Comparison of ENCODE assay signal across 11 mouse cellular contexts in genomic region chr9:36964230-36964629, GRCm38 (mm10).
A peak's percentile ranks its signal among the peaks of the same experiment; 100 is the strongest.
DNase-seq lines count a peak whose midpoint lies in the region; ATAC-seq and TF ChIP-seq lines count a peak whose summit lies in the region.
"Had no signal": no experiment of that assay in that cellular context is flagged by ENCODE, and none has a peak within 500 bp of the region (broad histone marks: within the 10 kb centered on the region; RNA-seq: fewer than 3 reads in every experiment).

No protein-coding gene starts in this region.

- H3K9me3 ChIP-seq in forebrain, embryonic 11.5 days (ENCODE audit: control insufficient read depth, low read length): no peaks in the 10 kb centered on the region
- no peaks in the 10 kb centered on the region for H3K9me3 ChIP-seq in forebrain, embryonic 15.5 days
- H3K9me3 ChIP-seq in midbrain, embryonic 10.5 days (replicated peaks): no peaks in the 10 kb centered on the region
- H3K9me3 ChIP-seq in midbrain, postnatal 0 days (ENCODE audit: low read length): no peaks in the 10 kb centered on the region
- H3K9me3 ChIP-seq in limb, embryonic 14.5 days (ENCODE audit: control insufficient read depth, low read length): no peaks in the 10 kb centered on the region
- H3K9me3 ChIP-seq: heart, embryonic 12.5 days had no signal

- H3K27ac ChIP-seq in forebrain, embryonic 11.5 days (ENCODE audit: low read depth, low read length): peak overlapping the region; percentile 0; the same call in 1 of the 2 replicates
- no peak overlapping the region for H3K27ac ChIP-seq in forebrain, embryonic 15.5 days (replicated peaks)
- peak overlapping the region; percentile 84 for H3K27ac ChIP-seq in midbrain, embryonic 10.5 days (replicated peaks)
- no peak overlapping the region for H3K27ac ChIP-seq in midbrain, postnatal 0 days (ENCODE audit: low read depth, low read length)
- no peak overlapping the region for H3K27ac ChIP-seq in limb, embryonic 14.5 days (replicated peaks; ENCODE audit: low read depth, low read length)
- H3K27ac ChIP-seq: liver, embryonic 14.5 days had no signal

- H3K9ac ChIP-seq in forebrain, embryonic 11.5 days (ENCODE audit: low read length): 0 out of 2 replicates have a peak overlapping the region, but pooled peaks have one; percentile 6
- H3K9ac ChIP-seq in forebrain, embryonic 15.5 days (replicated peaks): no peak overlapping the region
- no peak overlapping the region for H3K9ac ChIP-seq in midbrain, postnatal 0 days (replicated peaks; ENCODE audit: low read length, poor library complexity, severe bottlenecking)
- no peak overlapping the region; the same call in 1 of the 2 replicates for H3K9ac ChIP-seq in limb, embryonic 14.5 days (ENCODE audit: low read depth, low read length, severe bottlenecking)
- H3K9ac ChIP-seq: heart, embryonic 12.5 days; liver, embryonic 14.5 days had no signal

- WGBS in forebrain, embryonic 11.5 days: 2% methylated on average over 5 of the region's 5 CpGs
- WGBS in forebrain, embryonic 15.5 days: 3% methylated on average over 5 of the region's 5 CpGs
- WGBS in midbrain, embryonic 10.5 days: 4% methylated on average over 5 of the region's 5 CpGs
- WGBS in midbrain, postnatal 0 days: 5% methylated on average over 5 of the region's 5 CpGs
- 11% methylated on average over 5 of the region's 5 CpGs for WGBS in limb, embryonic 14.5 days

- TF ChIP-seq CTCF in midbrain, postnatal 0 days (IDR thresholded peaks at IDR 0.05): no peak

- TF ChIP-seq POLR2A in limb, embryonic 14.5 days (IDR thresholded peaks at IDR 0.05; ENCODE audit: borderline replicate concordance, extremely low read depth, insufficient read depth, insufficient read length): no peak

- no peak overlapping the region for H3K4me3 ChIP-seq in forebrain, embryonic 11.5 days (ENCODE audit: low read depth, low read length)
- no peak overlapping the region for H3K4me3 ChIP-seq in forebrain, embryonic 15.5 days
- peak overlapping the region; percentile 26 for H3K4me3 ChIP-seq in midbrain, embryonic 10.5 days
- no peak overlapping the region for H3K4me3 ChIP-seq in midbrain, postnatal 0 days (ENCODE audit: low read depth, low read length)
- H3K4me3 ChIP-seq in limb, embryonic 14.5 days (replicated peaks; ENCODE audit: low read length): no peak overlapping the region
- H3K4me3 ChIP-seq: heart, embryonic 12.5 days had no signal

- peaks cover 9% of the 10 kb centered on the region for H3K4me1 ChIP-seq in forebrain, embryonic 11.5 days (replicated peaks; ENCODE audit: control insufficient read depth, insufficient read depth, low read length)
- peaks cover 16% of the 10 kb centered on the region for H3K4me1 ChIP-seq in forebrain, embryonic 15.5 days
- H3K4me1 ChIP-seq in midbrain, embryonic 10.5 days: peaks cover 79% of the 10 kb centered on the region
- H3K4me1 ChIP-seq in midbrain, postnatal 0 days (ENCODE audit: insufficient read depth, low read length): no peaks in the 10 kb centered on the region; the same call in 1 of the 2 replicates
- peaks cover 11% of the 10 kb centered on the region for H3K4me1 ChIP-seq in limb, embryonic 14.5 days (ENCODE audit: control insufficient read depth, insufficient read depth, low read length)

- DNase-seq in forebrain, embryonic 11.5 days (ENCODE audit: low spot score): no peak
- DNase-seq in midbrain, embryonic 10.5 days (ENCODE audit: low spot score): peak; percentile 67
- no peak for DNase-seq in midbrain, postnatal 0 days (ENCODE audit: low spot score)
- no peak for DNase-seq in limb, embryonic 14.5 days (ENCODE audit: low spot score)
- no peak for DNase-seq in thymus, postnatal 14 days
- no peak for DNase-seq in ovary, adult 18-20 months (ENCODE audit: low spot score)
- DNase-seq: adrenal gland, postnatal 10 days had no signal

- no peaks in the 10 kb centered on the region for H3K27me3 ChIP-seq in forebrain, embryonic 11.5 days (ENCODE audit: control insufficient read depth, insufficient read depth, low read length)
- H3K27me3 ChIP-seq in forebrain, embryonic 15.5 days: no peaks in the 10 kb centered on the region
- no peaks in the 10 kb centered on the region for H3K27me3 ChIP-seq in midbrain, embryonic 10.5 days (ENCODE audit: low read depth, poor library complexity, severe bottlenecking)
- H3K27me3 ChIP-seq in midbrain, postnatal 0 days (ENCODE audit: insufficient read depth, low read length): no peaks in the 10 kb centered on the region
- peaks cover 21% of the 10 kb centered on the region; the same call in 1 of the 2 replicates for H3K27me3 ChIP-seq in limb, embryonic 14.5 days (ENCODE audit: control insufficient read depth, insufficient read depth, low read length)
- H3K27me3 ChIP-seq: heart, embryonic 12.5 days had no signal

- H3K36me3 ChIP-seq in forebrain, embryonic 11.5 days (ENCODE audit: control insufficient read depth, insufficient read depth, low read length): no peaks in the 10 kb centered on the region
- no peaks in the 10 kb centered on the region for H3K36me3 ChIP-seq in forebrain, embryonic 15.5 days
- H3K36me3 ChIP-seq in midbrain, embryonic 10.5 days: peaks cover 25% of the 10 kb centered on the region
- H3K36me3 ChIP-seq in midbrain, postnatal 0 days (ENCODE audit: insufficient read depth, low read length): peaks cover 4% of the 10 kb centered on the region; the same call in 1 of the 2 replicates
- no peaks in the 10 kb centered on the region for H3K36me3 ChIP-seq in limb, embryonic 14.5 days (ENCODE audit: control insufficient read depth, insufficient read depth, low read length)
- H3K36me3 ChIP-seq: heart, embryonic 12.5 days had no signal

- ATAC-seq in forebrain, embryonic 11.5 days (replicated peaks; ENCODE audit: low FRiP score): peak; percentile 17; the same call in 1 of the 2 replicates
- ATAC-seq in forebrain, embryonic 15.5 days (replicated peaks): no peak
- no peak for ATAC-seq in midbrain, postnatal 0 days (ENCODE audit: low FRiP score)
- peak; percentile 50; the same call in 1 of the 2 replicates for ATAC-seq in limb, embryonic 14.5 days (ENCODE audit: low FRiP score, low read depth)
- no peak for ATAC-seq in megakaryocyte, adult 5-6 weeks (ENCODE audit: poor library complexity, severe bottlenecking)

- no peak overlapping the region for H3K4me2 ChIP-seq in forebrain, embryonic 11.5 days (ENCODE audit: low read depth, low read length, severe bottlenecking)
- H3K4me2 ChIP-seq in forebrain, embryonic 15.5 days (replicated peaks): no peak overlapping the region
- no peak overlapping the region for H3K4me2 ChIP-seq in midbrain, postnatal 0 days (ENCODE audit: low read depth, low read length, poor library complexity, severe bottlenecking)
- H3K4me2 ChIP-seq in limb, embryonic 14.5 days (replicated peaks; ENCODE audit: low read depth, low read length, severe bottlenecking): no peak overlapping the region
- H3K4me2 ChIP-seq: heart, embryonic 12.5 days had no signal

Comparison
In these comparisons a context has a peak if more than half of its experiments do, and no peak if none do; other contexts are left out.
1. ATAC-seq: peak in forebrain, embryonic 11.5 days (single experiment) and limb, embryonic 14.5 days (single experiment); none in forebrain, embryonic 15.5 days (single experiment), midbrain, postnatal 0 days (single experiment) and megakaryocyte, adult 5-6 weeks (single experiment).
2. H3K27ac ChIP-seq: peak in forebrain, embryonic 11.5 days (single experiment) and midbrain, embryonic 10.5 days (single experiment); none in forebrain, embryonic 15.5 days (single experiment), midbrain, postnatal 0 days (single experiment) and limb, embryonic 14.5 days (single experiment).